Mouse (Mus musculus) testis, adult 2 months (tissue): ENCODE data around the gene Eif2b2. TPM values are rescaled to one million over a fixed set of nuclear protein-coding genes. Genes with fewer than 3 reads are reported as not detected.

Experiments used
- H3K27ac ChIP-seq: fragments of 200-500 bp; 2 replicates; pipeline ENCODE4 v1.5.1; 2012; ENCODE audit warnings: low read depth, low read length; ENCODE audit not compliant: control insufficient read depth, insufficient read depth
- H3K27me3 ChIP-seq: fragments of 200-500 bp; 2 replicates; pipeline ENCODE4 v1.6.1; 2012; ENCODE audit warnings: mild to moderate bottlenecking, low read length, moderate library complexity; ENCODE audit not compliant: control insufficient read depth, insufficient read depth
- H3K36me3 ChIP-seq: fragments of 200-500 bp; 2 replicates; pipeline ENCODE4 v1.6.1; 2012; ENCODE audit warnings: mild to moderate bottlenecking, low read length; ENCODE audit not compliant: control insufficient read depth, insufficient read depth
- H3K4me1 ChIP-seq: fragments of 200-500 bp; 2 replicates; pipeline ENCODE4 v1.6.1; 2012; ENCODE audit warnings: low read length; ENCODE audit not compliant: control insufficient read depth, insufficient read depth
- H3K4me3 ChIP-seq: fragments of 200-500 bp; 2 replicates; pipeline ENCODE4 v1.5.1; 2012; ENCODE audit warnings: low read depth, mild to moderate bottlenecking, low read length, moderate library complexity, mixed read lengths; ENCODE audit not compliant: control insufficient read depth
- CTCF ChIP-seq: fragments of 200-500 bp; IDR thresholded peaks from 2 replicates; pipeline ENCODE4 v1.5.1; 2012; ENCODE audit warnings: low read depth, mild to moderate bottlenecking, inconsistent platforms, low read length, moderate library complexity; ENCODE audit not compliant: control insufficient read depth, insufficient read depth, insufficient replicate concordance
- POLR2A ChIP-seq: fragments of 200-500 bp; IDR thresholded peaks from 2 replicates; pipeline ENCODE4 v1.6.1; 2012; ENCODE audit warnings: low read depth, mild to moderate bottlenecking, inconsistent platforms, low read length, moderate library complexity; ENCODE audit not compliant: control insufficient read depth
- polyA plus RNA-seq: library from polyadenylated mRNA; depleted of rRNA; stranded (reverse); fragments of >200 nt; gene quantifications from 2 replicates; pipeline ENCODE4 v1.2.3, GENCODE M21; 2012

Gene Eif2b2
- polyA plus RNA-seq, 1 experiment, result 52.6 TPM

DNA sequence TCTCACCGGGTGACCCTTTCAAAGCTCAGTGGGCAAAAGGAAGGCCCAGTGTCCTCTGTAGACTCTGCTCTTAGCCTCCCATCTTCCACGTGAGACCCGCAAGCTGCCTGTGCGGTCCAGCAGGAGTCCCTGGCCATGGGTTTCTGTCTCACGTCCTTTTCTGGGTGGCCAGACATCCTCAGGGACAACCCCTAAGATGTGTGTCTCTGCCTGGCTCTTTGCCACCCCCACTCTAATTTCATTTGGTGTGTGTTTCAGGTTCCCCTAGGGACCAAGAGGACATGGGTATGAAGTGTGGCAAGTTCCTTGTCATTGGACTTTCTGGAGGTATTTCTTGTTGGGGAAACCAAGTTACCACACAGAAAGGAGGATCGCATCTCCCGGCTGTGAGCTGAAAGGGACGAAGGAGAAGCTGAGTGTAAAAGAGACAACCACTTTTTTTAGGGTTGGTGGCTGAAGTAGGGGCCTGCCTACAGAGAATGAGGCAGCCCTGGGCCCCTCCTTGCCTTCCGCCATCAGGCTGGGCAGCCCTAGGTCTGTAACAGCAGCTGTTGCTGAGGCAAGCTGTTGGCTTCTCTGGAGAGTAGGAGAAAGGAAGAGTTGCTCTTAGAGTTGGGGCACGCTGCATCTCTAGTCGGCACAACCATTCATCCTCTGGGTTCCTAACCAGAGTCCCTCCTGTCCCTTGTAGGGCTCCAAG lies 25.2 kb upstream of the Eif2b2 start:
- Histone ChIP-seq H3K36me3 (no peaks in the 10 kb centered on the region), H3K4me1 (peaks cover 7% of the 10 kb centered on the region), H3K27me3 (no peaks in the 10 kb centered on the region), H3K4me3 (no peak overlapping the region), H3K27ac (no peak overlapping the region)
- TF ChIP-seq POLR2A (no peak), CTCF (no peak)

DNA sequence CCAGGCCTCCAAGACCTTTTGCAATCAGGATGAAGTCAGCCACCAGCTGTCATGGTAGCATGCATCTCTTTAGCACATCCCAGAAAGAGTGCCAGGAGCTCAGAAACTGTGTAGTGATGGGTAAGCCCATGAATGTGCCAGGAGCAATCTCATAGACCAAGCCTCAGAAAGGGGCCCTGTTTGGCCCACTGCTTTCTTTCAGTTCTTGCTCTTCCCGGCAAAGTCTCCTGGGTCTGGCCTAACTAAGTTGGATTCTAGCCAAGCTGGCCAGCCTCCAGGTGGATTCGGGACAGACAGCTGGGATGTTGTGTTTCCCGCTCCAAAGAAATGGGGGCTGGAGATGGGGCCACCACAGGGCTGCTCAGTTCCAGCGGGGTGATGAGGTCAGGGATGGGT lies 24.7 kb upstream of the Eif2b2 start:
- Histone ChIP-seq H3K4me3 (no peak overlapping the region), H3K27ac (peak overlapping the region; percentile 56; the same call in 1 of the 2 replicates), H3K27me3 (no peaks in the 10 kb centered on the region), H3K4me1 (peaks cover 7% of the 10 kb centered on the region), H3K36me3 (no peaks in the 10 kb centered on the region)
- TF ChIP-seq CTCF, result no peak
- no peak for TF ChIP-seq POLR2A

DNA sequence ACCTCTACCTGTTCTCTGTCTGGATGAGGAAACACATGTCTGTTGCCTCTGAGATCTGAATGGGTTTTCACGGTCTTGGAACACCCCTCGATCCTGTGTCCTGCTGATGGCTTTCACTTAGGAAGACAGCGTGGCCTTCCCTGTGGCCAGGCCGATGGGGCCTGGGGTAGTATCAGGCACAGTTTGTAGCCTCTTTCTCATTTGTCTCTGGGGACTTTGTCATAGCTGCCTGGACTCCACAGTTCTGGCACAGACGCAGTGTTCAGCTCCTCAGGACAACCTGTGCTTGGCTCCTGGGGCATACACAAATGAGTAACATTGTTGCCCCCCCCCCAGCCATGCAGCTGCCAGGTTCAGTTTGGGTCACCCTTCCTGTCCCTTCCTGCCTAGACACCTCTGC lies 24.2 kb upstream of the Eif2b2 start:
- TF ChIP-seq CTCF (no peak), POLR2A (no peak)
- no peaks in the 10 kb centered on the region for H3K36me3 ChIP-seq
- H3K4me3 ChIP-seq, result no peak overlapping the region
- H3K27me3 ChIP-seq, result no peaks in the 10 kb centered on the region
- H3K27ac ChIP-seq, result peak overlapping the region; percentile 56; the same call in 1 of the 2 replicates
- peaks cover 7% of the 10 kb centered on the region for H3K4me1 ChIP-seq

DNA sequence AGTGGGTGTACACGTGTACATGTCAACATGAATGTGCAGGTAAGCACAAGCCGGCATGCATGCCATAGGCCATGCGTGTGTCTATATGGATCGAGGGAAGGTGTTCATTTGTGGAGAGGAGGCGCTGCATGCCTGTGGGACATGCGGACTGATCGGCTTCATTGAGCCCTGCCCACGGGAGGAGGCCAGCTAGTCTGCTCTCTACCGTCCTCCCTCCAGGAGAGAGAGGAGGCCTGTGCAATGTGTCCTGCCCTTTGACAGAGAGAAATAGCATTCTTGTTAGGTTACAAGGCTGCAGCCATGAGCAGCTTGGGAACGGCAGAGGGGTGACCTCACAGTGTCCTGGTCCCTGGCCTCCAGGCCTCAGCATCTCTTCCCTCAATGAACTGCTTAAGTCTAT lies 23.1 kb upstream of the Eif2b2 start:
- Histone ChIP-seq H3K4me3 (no peak overlapping the region), H3K4me1 (peaks cover 9% of the 10 kb centered on the region), H3K27me3 (no peaks in the 10 kb centered on the region), H3K36me3 (no peaks in the 10 kb centered on the region), H3K27ac (no peak overlapping the region)
- no peak for TF ChIP-seq POLR2A
- no peak for TF ChIP-seq CTCF

DNA sequence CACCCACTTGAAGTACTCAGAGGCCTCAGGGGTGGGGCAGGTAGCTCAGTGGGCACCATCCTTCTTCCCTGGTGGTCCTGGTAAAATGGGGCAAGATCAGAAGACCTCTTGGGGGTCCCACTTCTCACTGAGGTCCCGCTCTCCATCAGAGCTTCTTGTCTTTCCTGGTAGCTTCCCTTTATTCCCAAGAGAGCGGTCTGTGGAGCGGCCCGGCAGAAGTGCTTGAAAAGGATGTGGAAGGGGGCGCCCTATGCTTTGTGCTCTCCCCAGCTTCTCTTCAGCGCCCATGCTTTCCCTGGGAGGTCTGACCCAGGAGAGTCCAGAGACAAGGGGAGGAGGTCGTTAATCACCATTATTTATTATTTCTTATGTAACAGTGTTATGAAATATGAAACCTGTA lies 21.9 kb upstream of the Eif2b2 start:
- Histone ChIP-seq H3K4me3 (no peak overlapping the region), H3K27me3 (no peaks in the 10 kb centered on the region), H3K36me3 (no peaks in the 10 kb centered on the region), H3K27ac (no peak overlapping the region), H3K4me1 (peaks cover 9% of the 10 kb centered on the region)
- TF ChIP-seq CTCF, result no peak
- TF ChIP-seq POLR2A, result no peak

DNA sequence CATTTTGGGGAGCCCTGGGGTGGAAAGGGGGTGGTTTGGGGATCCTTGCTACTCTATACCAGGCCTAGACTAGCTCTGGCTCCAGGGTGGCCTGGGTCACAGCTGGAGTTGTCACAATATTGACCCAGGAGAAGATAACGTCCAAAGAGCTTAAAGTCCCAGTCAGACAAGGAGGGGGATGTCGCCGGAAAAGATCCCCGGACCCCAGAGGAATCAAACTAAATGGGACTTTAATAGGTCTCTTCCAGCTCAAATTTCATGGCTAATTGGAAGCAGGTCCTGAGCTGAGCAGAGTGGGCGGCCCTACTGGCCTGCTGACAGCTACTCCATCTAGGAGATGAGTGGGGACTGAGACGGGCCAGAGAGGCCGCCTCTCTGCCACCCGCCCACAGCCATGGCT lies 21.3 kb upstream of the Eif2b2 start:
- Histone ChIP-seq H3K27ac (no peak overlapping the region), H3K4me3 (no peak overlapping the region), H3K27me3 (no peaks in the 10 kb centered on the region), H3K36me3 (no peaks in the 10 kb centered on the region), H3K4me1 (peaks cover 5% of the 10 kb centered on the region)
- TF ChIP-seq POLR2A (no peak), CTCF (no peak)

DNA sequence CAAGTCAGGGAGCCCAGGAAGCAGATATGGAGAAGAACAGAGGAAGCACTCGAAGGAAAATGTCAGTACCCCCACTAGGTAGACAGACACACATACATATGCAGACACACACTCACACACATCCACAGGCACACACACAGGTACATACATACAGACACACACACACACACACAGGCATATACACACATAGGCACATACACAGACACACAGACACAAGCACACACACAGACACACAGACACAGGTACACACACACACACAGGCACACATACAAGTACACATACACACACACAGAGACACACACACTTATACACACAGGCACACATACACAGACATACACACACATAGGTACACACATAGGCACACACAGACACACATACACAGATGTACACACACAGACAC lies 19.3 kb upstream of the Eif2b2 start:
- no peak overlapping the region for H3K27ac ChIP-seq
- H3K27me3 ChIP-seq, result no peaks in the 10 kb centered on the region
- no peak overlapping the region for H3K4me3 ChIP-seq
- TF ChIP-seq CTCF (no peak), POLR2A (no peak)
- H3K4me1 ChIP-seq, result peaks cover 3% of the 10 kb centered on the region
- no peaks in the 10 kb centered on the region for H3K36me3 ChIP-seq
